In the genomic region with DNA sequence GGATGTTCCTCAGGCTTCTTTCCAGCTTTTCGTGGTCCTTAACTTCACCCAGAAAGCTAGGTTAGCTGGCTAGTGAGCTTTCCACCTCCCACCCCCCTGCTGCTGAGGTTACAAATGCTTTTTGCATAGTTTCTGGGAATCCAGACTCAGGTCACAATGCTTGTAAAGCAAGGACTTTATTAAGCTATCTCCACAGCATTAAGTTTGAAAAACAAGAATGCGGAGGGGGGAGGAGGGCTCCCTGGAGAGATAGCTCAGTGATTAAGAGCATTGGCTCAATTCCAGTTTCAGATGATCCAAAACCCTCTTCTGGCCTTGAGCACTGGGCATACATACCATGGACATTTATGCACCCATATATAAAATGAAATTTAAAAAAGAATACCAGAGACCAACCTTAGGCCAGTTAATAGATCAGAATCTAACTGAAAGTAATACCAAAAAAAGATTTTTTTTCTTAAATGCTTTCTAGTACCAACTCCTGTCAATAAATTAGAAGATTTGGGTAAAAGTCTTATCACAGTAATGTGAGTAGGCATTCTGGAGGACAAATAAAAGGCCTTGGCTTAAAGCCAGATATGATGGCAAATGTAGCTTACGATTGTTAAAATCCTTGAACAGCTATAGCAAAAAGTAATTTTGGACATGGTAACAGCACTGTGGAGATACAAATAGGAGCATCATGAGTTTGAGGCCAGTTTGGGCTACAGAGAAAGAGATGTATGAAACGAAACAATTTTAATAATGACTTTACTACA, we compare ENCODE assay signal across 9 mouse cellular contexts.
DNase-seq lines count a peak whose midpoint lies in the region; ATAC-seq lines count a peak whose summit lies in the region.
"Had no signal": no experiment of that assay in that cellular context is flagged by ENCODE, and none has a peak within 500 bp of the region (broad histone marks: within the 10 kb centered on the region; RNA-seq: fewer than 3 reads in every experiment).

No protein-coding gene starts in this region.

- peak overlapping the region; percentile 48 for H3K27ac ChIP-seq in heart, embryonic 13.5 days (replicated peaks)
- H3K27ac ChIP-seq: liver, embryonic 13.5 days had no signal

- H3K9ac ChIP-seq in heart, embryonic 13.5 days: no peak overlapping the region
- H3K9ac ChIP-seq: liver, embryonic 13.5 days had no signal

- H3K27me3 ChIP-seq in heart, embryonic 13.5 days (replicated peaks): no peaks in the 10 kb centered on the region
- H3K27me3 ChIP-seq: liver, embryonic 13.5 days had no signal

- peaks cover 20% of the 10 kb centered on the region for H3K36me3 ChIP-seq in heart, embryonic 13.5 days

- H3K9me3 ChIP-seq in heart, embryonic 13.5 days: no peaks in the 10 kb centered on the region
- H3K9me3 ChIP-seq: liver, embryonic 13.5 days had no signal

- ATAC-seq in heart, embryonic 13.5 days (ENCODE audit: extremely low read depth, insufficient number of reproducible peaks, low FRiP score, low TSS enrichment): no peak
- ATAC-seq in megakaryocyte-erythroid progenitor cell, adult 5-6 weeks (replicated peaks; ENCODE audit: low FRiP score, low TSS enrichment, poor library complexity, severe bottlenecking): peak; percentile 51; the same call in 1 of the 2 replicates
- no peak; the same call in 1 of the 2 replicates for ATAC-seq in megakaryocyte progenitor cell, adult 5-6 weeks (replicated peaks; ENCODE audit: poor library complexity)

- H3K4me3 ChIP-seq in heart, embryonic 13.5 days: no peak overlapping the region
- H3K4me3 ChIP-seq: liver, embryonic 13.5 days had no signal

- 51% methylated on average over 4 of the region's 4 CpGs for WGBS in heart, embryonic 13.5 days

- intact Hi-C loops in heart, postnatal 14 days (cut with DNase I): no loop called here

- DNase-seq in heart, postnatal 14 days: no peak
- peak; percentile 55 for DNase-seq in ovary, adult 18-20 months (ENCODE audit: low spot score)
- DNase-seq in ovary, postnatal 14 days (ENCODE audit: low spot score): no peak
- peak; percentile 37 for DNase-seq in adrenal gland, postnatal 14 days
- DNase-seq: liver, embryonic 13.5 days; thymus, postnatal 25 days had no signal

- peaks cover 33% of the 10 kb centered on the region for H3K4me1 ChIP-seq in heart, embryonic 13.5 days

- H3K4me2 ChIP-seq in heart, embryonic 13.5 days: peak overlapping the region; percentile 22; the same call in 1 of the 2 replicates
- H3K4me2 ChIP-seq: liver, embryonic 13.5 days had no signal

Comparison
In these comparisons a context has a peak if more than half of its experiments do, and no peak if none do; other contexts are left out.
1. DNase-seq: peak in ovary, adult 18-20 months (single experiment) and adrenal gland, postnatal 14 days (single experiment); none in heart, postnatal 14 days (0 of 2) and ovary, postnatal 14 days (single experiment).